Comparison of ENCODE assay signal across 8 mouse cellular contexts in the genomic region with DNA sequence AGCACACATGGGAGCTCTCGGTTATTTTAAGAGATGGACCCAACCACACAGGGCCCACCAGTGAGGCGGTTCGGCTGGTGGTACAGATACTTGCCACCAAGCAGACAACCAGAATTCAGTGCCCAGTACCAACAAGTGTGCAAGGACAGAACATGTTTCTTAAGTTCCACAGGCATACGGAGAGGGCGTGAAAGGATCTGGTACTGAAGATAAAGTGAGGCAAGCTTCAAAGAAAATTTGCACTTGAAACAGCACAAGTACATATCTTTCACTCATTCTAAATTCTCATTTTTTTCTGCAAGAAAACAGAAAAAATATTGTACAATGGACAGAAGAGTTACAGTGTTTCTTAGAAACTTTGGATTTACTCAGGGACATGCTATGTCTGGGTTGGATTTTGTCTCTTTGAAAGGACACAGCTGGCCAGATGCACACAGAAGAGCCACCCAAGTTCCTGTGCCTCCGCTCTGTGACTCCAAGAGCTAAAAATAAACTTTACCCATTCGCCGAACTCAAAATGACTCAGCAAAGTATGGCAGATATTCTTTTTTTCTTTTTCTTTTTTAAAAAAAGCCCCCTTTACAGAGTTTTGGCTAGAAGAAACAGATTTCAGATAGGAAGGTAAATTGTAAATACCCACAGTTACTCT. TPM values are rescaled to one million over a fixed set of nuclear protein-coding genes. Genes with fewer than 3 reads are reported as not detected.
DNase-seq lines count a peak whose midpoint lies in the region; ATAC-seq and TF ChIP-seq lines count a peak whose summit lies in the region.
"Had no signal": no experiment of that assay in that cellular context is flagged by ENCODE, and none has a peak within 500 bp of the region (broad histone marks: within the 10 kb centered on the region; RNA-seq: fewer than 3 reads in every experiment).

No protein-coding gene starts in this region.

- ATAC-seq in lung, embryonic 15.5 days (ENCODE audit: borderline replicate concordance, extremely low read depth, low FRiP score, low TSS enrichment), result no peak
- no peak for ATAC-seq in intestine, embryonic 15.5 days
- no peak for ATAC-seq in stomach, embryonic 14.5 days (ENCODE audit: insufficient number of reproducible peaks, insufficient read depth, low FRiP score, low read depth)
- no peak for ATAC-seq in cerebellum, adult (ENCODE audit: insufficient number of reproducible peaks, low FRiP score, low TSS enrichment)
- ATAC-seq in midbrain, postnatal 0 days (ENCODE audit: low FRiP score), result no peak

- 0 out of 2 replicates have a peak overlapping the region, but pooled peaks have one; percentile 20 for H3K27ac ChIP-seq in lung, embryonic 15.5 days
- H3K27ac ChIP-seq in intestine, embryonic 15.5 days, result 0 out of 2 replicates have a peak overlapping the region, but pooled peaks have one; percentile 24
- H3K27ac ChIP-seq in stomach, embryonic 14.5 days (ENCODE audit: low read length), result peak overlapping the region; percentile 45; the same call in 1 of the 2 replicates
- no peak overlapping the region for H3K27ac ChIP-seq in midbrain, postnatal 0 days (ENCODE audit: low read depth, low read length)
- H3K27ac ChIP-seq: midbrain, embryonic 12.5 days had no signal

- no peak overlapping the region for H3K4me2 ChIP-seq in lung, embryonic 15.5 days
- no peak overlapping the region for H3K4me2 ChIP-seq in intestine, embryonic 15.5 days (replicated peaks)
- no peak overlapping the region for H3K4me2 ChIP-seq in stomach, embryonic 14.5 days (replicated peaks; ENCODE audit: low read depth, low read length)
- no peak overlapping the region for H3K4me2 ChIP-seq in midbrain, postnatal 0 days (ENCODE audit: low read depth, low read length, poor library complexity, severe bottlenecking)
- H3K4me2 ChIP-seq: midbrain, embryonic 12.5 days had no signal

- TF ChIP-seq POLR2A in lung, adult 2 months (IDR thresholded peaks at IDR 0.05; ENCODE audit: borderline replicate concordance, extremely low read depth, low read depth, low read length), result no peak

- no peak overlapping the region for H3K9ac ChIP-seq in lung, embryonic 15.5 days
- no peak overlapping the region for H3K9ac ChIP-seq in intestine, embryonic 15.5 days
- H3K9ac ChIP-seq in stomach, embryonic 14.5 days (replicated peaks; ENCODE audit: low read depth, low read length), result no peak overlapping the region
- H3K9ac ChIP-seq in midbrain, postnatal 0 days (replicated peaks; ENCODE audit: low read length, poor library complexity, severe bottlenecking), result no peak overlapping the region
- H3K9ac ChIP-seq: midbrain, embryonic 12.5 days had no signal

- WGBS in lung, embryonic 15.5 days, result 59% methylated on average over 8 of the region's 8 CpGs
- WGBS in lung, adult 2 months, result 56% methylated on average over 8 of the region's 8 CpGs
- 60% methylated on average over 8 of the region's 8 CpGs for WGBS in intestine, embryonic 15.5 days
- WGBS in stomach, embryonic 14.5 days, result 66% methylated on average over 8 of the region's 8 CpGs
- 87% methylated on average over 8 of the region's 8 CpGs for WGBS in midbrain, postnatal 0 days

- no peak for DNase-seq in lung, adult 2 months
- DNase-seq in c-Kit-positive CD71-positive TER-119-positive erythroid progenitor cells, embryonic 14.5 days (ENCODE audit: low spot score), result peak; percentile 81
- no peak for DNase-seq in midbrain, postnatal 0 days (ENCODE audit: low spot score)

- H3K4me1 ChIP-seq in lung, embryonic 15.5 days, result peaks cover 8% of the 10 kb centered on the region
- peaks cover 3% of the 10 kb centered on the region; the same call in 1 of the 2 replicates for H3K4me1 ChIP-seq in lung, adult 2 months (ENCODE audit: control insufficient read depth, insufficient read depth, low read length)
- H3K4me1 ChIP-seq in intestine, embryonic 15.5 days (replicated peaks), result peaks cover 8% of the 10 kb centered on the region; the same call in 1 of the 2 replicates
- peaks cover 12% of the 10 kb centered on the region for H3K4me1 ChIP-seq in stomach, embryonic 14.5 days (ENCODE audit: control insufficient read depth, insufficient read depth, low read length)
- H3K4me1 ChIP-seq in midbrain, postnatal 0 days (ENCODE audit: insufficient read depth, low read length), result no peaks in the 10 kb centered on the region
- H3K4me1 ChIP-seq: midbrain, embryonic 12.5 days had no signal

- H3K4me3 ChIP-seq in lung, embryonic 15.5 days, result no peak overlapping the region
- H3K4me3 ChIP-seq in lung, adult 2 months (replicated peaks; ENCODE audit: extremely low read depth, low read depth, low read length), result no peak overlapping the region
- H3K4me3 ChIP-seq in intestine, embryonic 15.5 days (replicated peaks), result no peak overlapping the region
- H3K4me3 ChIP-seq in stomach, embryonic 14.5 days (ENCODE audit: low read depth, low read length), result no peak overlapping the region
- no peak overlapping the region for H3K4me3 ChIP-seq in midbrain, postnatal 0 days (ENCODE audit: low read depth, low read length)
- H3K4me3 ChIP-seq: midbrain, embryonic 12.5 days had no signal

- TF ChIP-seq CTCF in lung, adult 2 months (IDR thresholded peaks at IDR 0.05; ENCODE audit: insufficient read depth, low read length), result no peak
- TF ChIP-seq CTCF in midbrain, postnatal 0 days (IDR thresholded peaks at IDR 0.05), result no peak

- H3K9me3 ChIP-seq in lung, embryonic 15.5 days, result no peaks in the 10 kb centered on the region
- no peaks in the 10 kb centered on the region for H3K9me3 ChIP-seq in intestine, embryonic 15.5 days
- H3K9me3 ChIP-seq in stomach, embryonic 14.5 days (ENCODE audit: control insufficient read depth, low read depth, low read length), result no peaks in the 10 kb centered on the region
- no peaks in the 10 kb centered on the region for H3K9me3 ChIP-seq in midbrain, postnatal 0 days (ENCODE audit: low read length)
- H3K9me3 ChIP-seq: midbrain, embryonic 12.5 days had no signal

- peaks cover 24% of the 10 kb centered on the region for H3K36me3 ChIP-seq in lung, embryonic 15.5 days
- H3K36me3 ChIP-seq in intestine, embryonic 15.5 days, result peaks cover 16% of the 10 kb centered on the region
- H3K36me3 ChIP-seq in stomach, embryonic 14.5 days (ENCODE audit: control insufficient read depth, insufficient read depth, low read length), result peaks cover 21% of the 10 kb centered on the region
- H3K36me3 ChIP-seq in midbrain, postnatal 0 days (ENCODE audit: insufficient read depth, low read length), result peaks cover 22% of the 10 kb centered on the region

- no peaks in the 10 kb centered on the region for H3K27me3 ChIP-seq in lung, embryonic 15.5 days
- no peaks in the 10 kb centered on the region for H3K27me3 ChIP-seq in intestine, embryonic 15.5 days (replicated peaks)
- no peaks in the 10 kb centered on the region for H3K27me3 ChIP-seq in stomach, embryonic 14.5 days (ENCODE audit: control insufficient read depth, insufficient read depth, low read length)
- no peaks in the 10 kb centered on the region for H3K27me3 ChIP-seq in midbrain, postnatal 0 days (ENCODE audit: insufficient read depth, low read length)
- H3K27me3 ChIP-seq: midbrain, embryonic 12.5 days had no signal

RNA-seq across cellular contexts. Expression of a gene that starts 27.5 kb away (rescaled TPM):
- 24.3 and 24.7 TPM in 2 replicates for polyA plus RNA-seq in lung, embryonic 15.5 days (2015; fragmentation: Nextera tagmentation; extraction: Ambion mirVana)
- 19.2 and 30.2 TPM in 2 replicates for polyA plus RNA-seq in lung, adult 2 months (2012; rRNA removed)
- 30.0 and 30.3 TPM in 2 replicates for polyA plus RNA-seq in intestine, embryonic 15.5 days (2015; fragmentation: Nextera tagmentation; extraction: Ambion mirVana)
- polyA plus RNA-seq in stomach, embryonic 14.5 days (2014; fragmentation: Nextera tagmentation; extraction: Ambion mirVana), result 41.8 and 42.0 TPM in 2 replicates
- 29.3 and 30.5 TPM in 2 replicates for total RNA-seq in midbrain, postnatal 0 days (2014; rRNA removed)
- polyA plus RNA-seq in midbrain, postnatal 0 days (2015; fragmentation: Nextera tagmentation; extraction: Ambion mirVana), result 51.0 and 53.3 TPM in 2 replicates
